Mouse (Mus musculus) T-cell, adult 2 months (primary cell): ENCODE results near the gene Syne1.

Experiments
- DNase-seq: peaks from one replicate; pipeline ENCODE4 v3.0.0; 2022; ENCODE audit warnings: low spot score

The Syne1 gene

DNA sequence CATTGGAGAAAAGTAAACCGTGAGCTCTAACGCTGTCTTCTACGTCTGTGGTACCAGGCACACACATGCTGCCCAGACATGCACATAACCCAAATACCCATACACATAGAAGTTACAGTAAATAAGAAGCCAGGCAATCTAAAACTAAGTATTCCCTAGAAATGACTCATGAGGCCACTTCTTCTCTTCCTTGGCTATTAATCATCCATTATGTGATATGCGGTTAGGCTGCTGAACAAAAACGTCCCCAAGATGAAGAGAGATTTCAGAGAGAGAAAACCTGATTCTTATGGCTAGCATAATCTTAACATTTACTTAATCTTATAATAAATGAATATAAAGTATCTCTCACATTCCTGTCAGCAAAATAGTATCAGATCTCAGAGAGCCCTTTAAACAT, 409.8 kb downstream of the Syne1 start:
- no peak for DNase-seq

DNA sequence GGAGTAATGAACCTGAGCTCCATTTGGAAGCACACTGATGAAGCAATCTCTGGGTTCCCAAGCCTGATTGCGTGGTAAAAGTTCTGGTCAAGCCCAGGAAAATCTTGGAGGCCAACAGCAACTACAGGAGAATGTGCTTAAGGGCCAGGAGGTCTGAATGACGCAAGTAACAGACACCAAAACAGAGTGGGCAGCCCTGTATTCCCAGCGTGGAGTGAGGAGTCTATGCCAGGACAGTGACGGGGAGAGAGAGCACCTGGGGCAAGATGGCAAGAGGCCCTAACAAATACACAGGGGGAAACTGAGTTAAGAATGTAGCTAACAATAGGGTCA, 411.4 kb downstream of the Syne1 start:
- no peak for DNase-seq

DNA sequence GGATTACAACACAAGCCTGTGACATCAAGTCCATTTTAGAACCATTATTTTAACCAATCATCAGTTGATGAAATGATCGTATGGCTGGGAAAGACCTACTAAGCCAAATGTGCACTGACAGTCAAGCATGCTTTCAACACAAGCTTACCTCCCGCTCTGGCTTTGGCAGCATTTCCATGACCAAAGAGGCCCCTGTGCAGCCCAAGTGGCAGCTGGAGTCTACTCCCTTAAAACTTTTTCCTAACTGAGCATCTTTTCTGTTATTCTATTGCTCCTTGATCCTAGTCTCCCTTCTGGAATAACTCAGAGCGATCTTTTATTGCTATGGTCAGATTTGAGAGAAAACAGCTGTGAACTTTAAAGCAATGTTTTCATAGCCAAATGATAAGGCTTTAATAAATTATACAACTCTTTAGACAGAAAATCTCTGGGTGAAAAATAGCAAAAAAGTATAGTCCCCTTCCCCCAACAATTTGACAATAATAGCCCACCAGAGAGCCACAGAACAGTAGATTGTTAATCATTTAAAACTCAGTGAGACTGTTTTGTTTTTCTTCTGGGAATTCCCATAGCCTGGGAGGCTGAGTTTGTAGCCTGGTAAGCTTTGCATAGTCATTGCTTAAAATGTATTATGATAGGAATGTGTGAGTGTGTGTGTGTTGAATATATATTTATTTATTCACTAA, 411.9 kb downstream of the Syne1 start:
- DNase-seq: no peak

DNA sequence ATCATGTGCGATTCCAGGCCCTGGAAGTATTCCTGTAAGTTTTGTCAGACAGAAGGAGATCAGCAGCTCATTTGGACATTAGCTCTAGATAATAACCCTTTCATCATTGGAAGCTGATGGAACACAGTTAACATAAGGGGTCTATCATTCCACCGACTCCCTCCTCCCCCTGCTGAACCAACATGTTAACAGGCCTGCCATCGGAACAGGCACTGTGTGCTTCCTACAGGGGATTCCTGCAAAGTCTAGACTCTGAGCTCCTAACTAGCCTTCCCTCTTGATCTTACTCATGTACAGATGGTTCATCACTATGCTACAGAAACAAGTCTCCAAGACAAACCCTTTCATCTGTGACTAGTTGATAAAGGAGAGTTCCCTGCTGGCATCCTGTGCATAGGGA, 419.2 kb downstream of the Syne1 start:
- no peak for DNase-seq

DNA sequence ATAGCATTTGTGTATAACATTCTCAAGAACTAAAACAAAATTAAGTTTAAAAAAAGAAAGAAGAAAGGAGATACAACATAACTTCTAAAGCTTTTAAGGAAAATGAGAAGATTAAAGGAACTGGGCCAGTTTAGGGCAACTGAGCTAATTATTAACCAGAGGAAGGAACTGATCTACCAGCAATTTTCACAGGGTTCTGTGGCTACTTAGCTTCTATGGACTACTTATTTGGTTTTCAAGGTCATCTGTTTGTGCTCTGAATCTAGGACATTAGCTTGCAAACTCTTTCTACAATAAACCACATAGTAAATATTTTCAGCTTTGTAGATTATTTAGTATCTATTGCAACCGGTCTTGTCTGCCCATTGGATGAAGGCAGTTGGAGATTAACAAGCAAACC, 420.8 kb downstream of the Syne1 start:
- DNase-seq: no peak

DNA sequence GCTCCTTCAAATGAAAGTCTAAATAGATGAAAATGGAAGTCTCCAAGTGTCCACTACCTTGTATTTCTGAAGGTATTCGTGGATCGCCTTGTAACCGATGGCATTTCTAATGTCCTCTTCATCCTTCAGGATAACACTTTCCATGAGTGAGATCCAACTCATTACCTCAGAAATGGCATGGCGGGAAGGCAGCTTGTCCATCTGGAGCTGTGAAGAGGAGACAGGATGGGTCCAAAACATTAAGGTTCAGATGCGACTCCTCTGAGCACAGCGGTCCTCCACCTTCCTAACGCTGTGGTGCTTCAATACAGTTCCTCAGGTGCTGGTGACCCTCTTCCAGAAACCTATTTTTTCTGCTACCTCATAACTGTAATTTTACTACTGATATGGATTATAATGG, 426.5 kb downstream of the Syne1 start:
- no peak for DNase-seq

DNA sequence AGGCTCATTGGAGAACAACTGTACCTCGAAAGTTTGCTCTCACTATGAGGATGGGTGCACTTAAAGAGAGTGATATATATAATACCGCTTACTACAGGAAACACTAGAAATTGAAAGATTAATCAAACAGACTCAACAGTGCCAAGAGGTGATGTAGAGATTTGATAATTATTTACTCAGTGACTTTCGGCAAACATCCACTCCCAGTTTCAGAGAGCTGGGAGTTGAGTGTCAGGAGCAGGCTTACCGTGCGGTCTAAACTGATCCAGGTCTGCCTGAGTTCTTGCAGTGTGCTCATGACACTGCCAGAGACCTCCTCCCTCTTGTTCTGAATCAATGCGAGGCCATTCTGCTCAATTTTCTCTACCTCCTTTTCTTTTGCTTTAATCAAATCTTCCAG, 434.6 kb downstream of the Syne1 start:
- no peak for DNase-seq

DNA sequence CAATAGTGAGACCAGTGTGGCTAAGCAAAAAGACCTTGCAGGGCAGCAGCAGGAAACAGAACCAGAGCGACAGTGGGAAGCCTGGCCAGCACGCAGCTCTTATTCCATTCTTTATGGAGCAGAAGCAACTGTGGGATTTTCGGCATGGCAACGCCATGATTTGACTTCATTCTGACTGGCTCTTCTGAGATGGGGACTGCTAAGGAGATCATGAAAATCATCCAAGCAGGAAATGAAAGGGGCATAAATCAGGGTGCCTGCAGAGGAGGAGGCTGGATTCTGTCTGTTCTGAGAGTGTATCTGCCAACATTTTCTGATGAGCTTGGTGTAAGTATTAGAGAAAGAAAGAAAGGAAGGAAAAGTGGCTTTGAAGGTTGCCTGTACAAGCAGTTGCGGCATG, 435.1 kb downstream of the Syne1 start:
- DNase-seq: no peak

DNA sequence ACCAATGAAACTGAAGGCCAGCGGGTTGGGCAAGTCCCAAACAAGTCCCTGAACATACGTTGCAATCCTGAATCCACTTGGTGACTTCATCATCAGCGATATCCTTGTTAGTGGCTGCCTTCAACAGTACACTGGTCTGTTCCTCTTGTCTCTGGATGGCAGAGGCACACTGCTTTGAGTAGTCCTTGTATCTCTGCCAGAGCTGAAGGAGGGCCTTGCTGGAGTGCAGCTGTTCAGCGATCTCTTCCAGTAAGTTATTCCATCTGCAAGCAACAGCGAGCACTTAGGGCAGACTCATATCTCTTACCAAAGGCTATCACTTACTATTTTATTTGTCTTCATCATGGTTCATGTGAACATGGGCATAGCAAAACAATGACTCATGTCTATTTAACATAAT, 440.5 kb downstream of the Syne1 start:
- no peak for DNase-seq

DNA sequence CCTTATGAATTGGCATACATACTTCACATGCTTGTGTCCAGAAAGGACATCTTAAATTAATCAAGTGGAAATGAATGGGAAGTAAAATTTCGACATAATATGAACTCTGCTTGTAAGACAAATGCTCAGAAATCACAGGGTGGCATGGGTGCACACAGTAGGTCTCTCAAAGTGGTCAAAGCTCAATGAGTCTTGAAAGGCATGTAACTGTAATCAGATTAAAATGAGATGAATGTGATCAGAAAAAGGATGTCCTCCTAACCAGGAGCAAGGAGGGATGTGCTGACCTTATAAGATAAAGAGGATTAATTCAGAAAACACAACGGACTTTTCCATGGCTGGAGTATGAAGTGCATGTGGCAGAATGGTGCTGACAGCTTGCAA, 453.5 kb downstream of the Syne1 start:
- no peak for DNase-seq

DNA sequence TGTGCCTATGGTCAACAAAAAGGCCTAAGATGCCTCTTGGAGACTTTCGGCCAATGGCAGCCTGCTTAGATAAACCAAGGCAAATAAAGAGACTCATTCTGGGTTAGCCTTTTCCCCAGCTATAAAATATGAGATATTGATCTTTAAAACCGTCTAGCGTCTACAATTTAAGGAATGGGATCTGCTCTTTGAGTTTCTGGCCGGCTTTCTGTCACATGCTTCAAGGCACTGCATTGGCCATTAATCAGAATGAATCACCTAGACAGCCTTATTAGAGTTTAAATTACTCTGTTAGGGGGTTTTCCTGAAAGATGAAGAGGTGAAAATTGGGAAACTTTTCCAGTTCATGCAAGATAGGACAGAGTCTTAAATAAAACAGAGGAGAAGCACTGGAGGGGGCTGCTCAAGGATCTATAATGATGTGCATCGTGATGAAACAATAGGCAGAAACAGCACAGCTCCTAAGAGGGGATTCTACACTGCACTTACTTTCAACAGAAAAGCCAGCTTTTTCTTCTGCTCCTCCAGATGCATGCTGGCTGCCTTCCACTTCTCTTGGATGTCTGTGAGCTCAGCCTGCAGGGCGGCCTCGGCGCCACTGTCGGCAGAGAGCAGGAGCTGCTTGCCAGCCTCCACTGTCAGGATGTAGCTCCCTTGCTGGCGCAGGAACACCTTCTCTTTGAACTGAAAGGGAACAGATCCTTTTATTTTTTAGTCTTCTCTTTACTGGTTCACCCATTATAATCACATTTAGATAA, 454.1 kb downstream of the Syne1 start:
- no peak for DNase-seq

DNA sequence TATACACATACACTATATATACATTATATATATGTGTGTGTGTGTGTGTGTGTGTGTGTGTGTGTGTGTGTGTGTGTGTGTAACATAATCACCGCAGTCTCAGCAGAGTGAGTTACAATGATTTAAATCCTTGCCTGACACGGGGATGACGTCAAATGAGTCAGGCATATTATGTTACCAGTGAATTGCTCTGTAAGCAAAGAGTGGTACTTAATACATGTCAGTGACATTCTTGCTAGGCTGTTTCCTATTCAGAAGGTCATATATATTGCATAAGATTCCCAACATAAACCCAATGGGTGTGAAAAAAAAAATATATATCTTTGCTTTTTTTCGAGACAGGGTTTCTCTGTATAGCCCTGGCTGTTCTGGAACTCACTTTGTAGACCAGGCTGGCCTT, 462.1 kb downstream of the Syne1 start:
- no peak for DNase-seq

DNA sequence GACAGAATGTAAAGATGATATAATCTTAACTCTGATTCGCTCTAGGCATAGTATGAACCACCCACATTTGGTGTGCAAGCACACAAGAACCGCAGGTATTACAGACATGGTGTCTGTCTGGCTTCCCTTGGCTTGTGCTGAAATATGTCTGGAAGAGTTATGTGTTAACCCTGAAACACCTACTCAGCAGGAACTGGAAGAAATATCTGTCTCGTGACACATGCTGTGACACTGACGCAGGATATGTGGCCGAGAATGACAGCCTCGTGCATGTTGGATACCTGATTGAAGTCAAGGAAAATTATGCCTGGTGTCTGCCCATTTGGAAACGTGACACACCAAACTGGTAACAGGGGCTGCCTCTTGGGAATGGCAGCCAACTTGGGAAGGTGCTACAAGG, 463.9 kb downstream of the Syne1 start:
- DNase-seq: no peak

DNA sequence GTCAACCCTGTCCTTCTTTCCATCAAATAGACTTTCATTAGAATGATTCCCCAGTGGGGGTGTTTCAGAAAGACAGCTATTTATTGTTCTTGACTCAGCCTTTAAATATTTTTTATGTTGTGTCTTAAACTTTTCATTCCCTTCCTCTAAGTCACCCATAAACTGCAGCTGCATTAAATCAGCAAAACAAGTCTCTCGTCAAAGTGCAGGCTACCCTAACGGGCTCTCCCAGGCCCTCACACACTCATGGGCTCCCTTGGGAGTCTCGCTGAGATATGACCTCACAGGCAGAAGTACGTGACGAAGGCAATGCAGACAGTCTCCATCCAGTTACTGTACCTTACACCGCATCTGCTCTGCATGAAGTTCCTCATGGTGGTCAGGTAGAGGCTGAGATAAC, 465.0 kb downstream of the Syne1 start:
- no peak for DNase-seq

DNA sequence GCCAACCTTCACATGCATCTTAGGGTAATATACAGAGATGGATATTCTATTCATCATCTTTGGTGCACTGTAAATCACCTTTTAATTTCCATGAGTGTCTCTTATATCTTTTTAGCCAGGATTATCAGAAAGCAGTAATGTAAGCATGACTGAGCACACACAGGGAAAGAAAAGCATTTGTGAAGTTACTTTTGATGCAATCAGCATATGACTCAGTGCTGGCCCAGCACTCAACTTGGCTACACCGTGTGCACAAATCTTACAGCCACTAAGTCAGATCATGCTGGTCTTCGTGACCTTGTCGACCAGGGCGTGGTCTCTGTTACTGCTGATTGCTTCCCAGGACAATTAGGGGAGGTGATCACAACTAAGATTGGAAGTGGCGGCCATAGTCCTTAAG, 465.5 kb downstream of the Syne1 start:
- DNase-seq: no peak

DNA sequence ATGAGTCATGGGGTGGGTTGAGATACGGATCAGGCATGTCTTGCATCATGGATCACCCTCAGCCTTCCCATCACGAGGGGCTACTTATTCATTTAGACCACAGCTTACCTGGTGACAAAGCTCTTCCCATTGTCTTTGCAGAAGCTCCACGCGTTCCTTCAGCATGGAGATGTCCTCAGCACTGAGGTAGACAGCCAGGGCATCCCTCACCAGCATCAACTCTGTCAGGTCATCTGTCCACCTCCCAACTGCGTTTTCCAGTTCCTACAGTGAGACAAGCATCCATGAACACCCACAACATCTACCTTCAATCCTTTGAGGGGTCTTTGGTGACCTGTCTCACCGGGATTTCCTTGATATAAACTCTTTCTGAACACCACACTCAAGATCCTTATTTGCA, 467.6 kb downstream of the Syne1 start:
- DNase-seq: no peak

DNA sequence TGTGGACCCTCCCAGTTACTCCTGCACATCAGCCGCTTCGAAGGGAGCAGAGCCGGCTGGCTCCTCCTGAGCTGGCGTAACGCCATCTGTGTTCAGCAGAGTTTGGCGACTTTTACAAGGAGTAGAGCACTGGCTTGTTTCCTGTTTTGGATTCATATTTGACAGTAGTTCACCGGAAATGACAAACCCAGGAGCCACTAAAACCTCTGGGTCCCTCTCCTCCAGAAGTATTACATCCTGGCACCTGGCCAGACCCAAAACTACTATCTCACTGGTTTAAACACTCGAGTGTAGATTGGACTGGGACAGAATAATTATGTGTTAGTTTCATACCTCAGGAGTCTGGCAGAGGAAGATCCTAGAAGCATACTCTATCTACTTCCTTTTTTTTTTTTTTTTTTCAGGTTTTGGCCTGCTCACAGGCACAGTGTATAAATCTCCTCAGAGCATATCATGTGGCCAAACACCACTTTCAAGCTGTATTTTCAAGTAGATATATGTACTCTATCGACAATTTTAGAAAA, 471.3 kb downstream of the Syne1 start:
- peak; percentile 38 for DNase-seq

DNA sequence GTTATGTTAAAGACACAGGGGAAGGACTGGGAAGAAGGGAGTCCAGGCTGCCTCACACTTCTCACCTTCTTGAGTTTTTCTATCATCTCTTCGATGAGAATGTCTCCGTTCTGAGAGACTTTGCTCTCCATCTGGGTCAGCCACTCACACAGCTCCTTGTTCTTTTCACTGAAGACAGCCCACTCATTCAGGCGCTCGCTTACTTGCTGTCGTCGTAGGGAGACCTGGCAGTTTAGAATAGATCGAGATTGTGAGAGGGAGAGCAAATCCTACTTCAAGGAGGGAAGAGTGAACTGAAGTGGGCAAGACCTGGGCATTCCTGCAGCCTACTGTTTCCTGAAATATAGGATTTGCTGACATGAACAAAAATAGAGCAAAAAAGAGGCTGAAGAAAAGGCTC, 475.6 kb downstream of the Syne1 start:
- DNase-seq: no peak

DNA sequence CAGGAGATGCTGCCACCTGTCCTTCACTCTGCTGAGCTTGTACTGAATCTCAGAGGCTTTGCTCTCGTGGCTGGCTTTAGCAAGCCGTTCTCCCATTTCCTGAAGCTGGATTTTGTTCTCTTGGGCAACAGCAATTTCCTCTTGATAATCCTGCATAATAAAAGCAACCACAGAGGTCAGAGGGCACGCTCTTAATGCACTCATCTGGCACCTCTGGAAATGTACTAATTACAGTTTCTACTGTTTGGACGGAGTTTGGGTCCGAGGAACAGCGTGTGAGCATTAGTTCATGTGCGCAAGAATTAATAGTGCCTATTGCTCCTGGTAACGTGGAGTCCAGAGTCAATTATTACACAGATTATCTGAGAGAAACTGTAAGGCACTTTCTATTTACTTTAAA, 479.2 kb downstream of the Syne1 start:
- no peak for DNase-seq

DNA sequence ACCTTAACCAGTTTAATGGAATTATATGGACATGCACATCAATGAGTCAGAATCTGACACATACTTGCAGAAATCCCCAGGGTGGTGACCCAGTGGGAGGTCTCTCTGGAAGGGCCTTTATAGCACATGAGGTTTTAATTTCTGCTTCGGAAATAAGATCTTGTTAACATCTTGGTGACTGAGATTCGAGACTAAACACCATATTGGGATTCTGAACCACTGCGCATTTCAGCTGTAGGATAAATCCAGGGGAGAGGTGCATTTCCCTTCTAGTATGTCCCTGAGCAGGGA, 480.4 kb downstream of the Syne1 start:
- no peak for DNase-seq

DNA sequence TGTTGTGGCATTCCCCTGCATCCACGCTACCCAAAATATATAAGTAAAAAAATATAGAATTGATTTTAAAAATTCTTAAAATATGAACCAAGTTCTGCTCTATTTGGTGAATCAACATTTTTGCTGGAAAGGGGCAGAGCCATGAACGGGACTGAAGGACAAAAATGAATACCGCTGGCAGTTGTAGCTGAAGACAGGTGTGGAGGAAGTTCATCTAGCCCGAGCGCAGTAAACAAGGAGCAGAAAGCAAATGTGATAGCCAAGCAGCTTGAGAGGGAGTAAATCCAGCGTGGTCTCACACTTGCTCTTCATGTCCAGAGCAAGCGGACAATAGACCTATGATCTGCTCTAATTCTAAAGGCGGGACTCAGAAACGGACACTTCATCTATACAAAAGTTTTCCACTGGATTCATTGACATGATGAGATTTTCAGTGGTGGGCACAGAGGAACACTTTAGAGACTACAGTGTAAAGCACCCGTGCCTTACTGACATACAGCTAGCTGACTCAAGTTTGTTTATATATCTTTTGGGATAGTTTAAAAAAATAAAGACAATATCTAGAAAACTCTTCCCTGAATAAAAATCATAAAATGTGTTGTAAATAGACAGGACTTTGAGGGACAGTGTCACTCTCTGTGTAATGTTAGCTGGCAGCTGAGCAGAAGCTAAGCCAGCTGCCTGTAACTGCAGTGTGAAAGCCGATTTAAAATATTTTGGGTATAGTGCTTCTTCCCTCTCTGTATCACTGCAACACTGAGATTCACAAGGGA, 480.9 kb downstream of the Syne1 start:
- DNase-seq: no peak

DNA sequence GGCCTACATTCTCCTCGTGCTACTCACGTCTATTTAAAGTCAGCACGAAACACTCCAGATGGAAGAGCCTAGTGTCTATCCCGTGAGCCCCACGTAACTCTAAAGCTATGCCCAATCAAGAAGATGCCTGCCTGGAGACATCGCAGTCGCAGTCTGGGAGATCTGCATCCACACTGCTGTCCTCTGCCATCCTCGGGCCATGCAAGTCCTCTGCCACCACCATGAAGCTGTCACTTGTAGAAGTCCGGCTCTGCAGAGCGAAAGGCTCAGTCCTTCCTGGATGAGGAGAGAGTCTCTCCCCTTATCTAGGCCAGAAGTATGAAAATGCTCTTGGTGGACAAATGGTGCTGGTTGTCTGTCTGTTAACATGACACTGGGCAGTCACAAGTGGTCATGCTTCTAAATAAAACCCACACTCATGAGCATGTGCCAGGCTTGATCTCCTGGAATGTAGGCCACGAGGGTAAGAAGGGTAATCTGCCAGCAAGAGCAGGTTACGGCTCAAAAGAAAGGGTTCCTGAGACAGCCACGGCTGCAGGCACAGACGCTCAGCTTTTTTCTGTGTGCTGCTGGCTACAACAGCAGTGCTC, 482.5 kb downstream of the Syne1 start, which contains the start of gene Gm10097:
TSS of gene Gm10097 (plus strand) at position 517 of the 590 bp plus-strand sequence.
- DNase-seq: no peak

DNA sequence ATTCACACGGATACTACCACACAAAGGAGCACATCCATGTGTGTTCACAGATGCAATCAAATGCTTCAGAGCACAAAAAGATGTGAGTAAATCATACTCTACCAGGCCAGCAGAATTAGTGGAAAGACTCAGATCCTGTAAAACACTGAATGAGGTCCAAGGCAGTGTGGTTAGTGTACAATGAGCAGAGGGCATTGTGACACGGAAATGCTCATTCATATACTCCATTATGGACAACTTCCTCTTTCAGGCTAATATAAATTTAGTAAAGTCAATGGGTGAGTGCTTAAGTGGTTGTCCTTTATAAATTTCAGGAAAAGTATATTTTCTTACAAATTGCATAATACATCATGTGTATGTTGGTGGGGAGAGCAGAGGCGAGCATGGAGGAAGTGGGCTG, 484.2 kb downstream of the Syne1 start:
- no peak for DNase-seq
